Mouse (Mus musculus): ENCODE measurements at regions not wholly inside any gene's neighbourhood (a gene's known extent, or its start where the extent isn't known, plus 50 kb on each side); places are given as distances from the start of the nearest gene placed in this dataset.

DNA sequence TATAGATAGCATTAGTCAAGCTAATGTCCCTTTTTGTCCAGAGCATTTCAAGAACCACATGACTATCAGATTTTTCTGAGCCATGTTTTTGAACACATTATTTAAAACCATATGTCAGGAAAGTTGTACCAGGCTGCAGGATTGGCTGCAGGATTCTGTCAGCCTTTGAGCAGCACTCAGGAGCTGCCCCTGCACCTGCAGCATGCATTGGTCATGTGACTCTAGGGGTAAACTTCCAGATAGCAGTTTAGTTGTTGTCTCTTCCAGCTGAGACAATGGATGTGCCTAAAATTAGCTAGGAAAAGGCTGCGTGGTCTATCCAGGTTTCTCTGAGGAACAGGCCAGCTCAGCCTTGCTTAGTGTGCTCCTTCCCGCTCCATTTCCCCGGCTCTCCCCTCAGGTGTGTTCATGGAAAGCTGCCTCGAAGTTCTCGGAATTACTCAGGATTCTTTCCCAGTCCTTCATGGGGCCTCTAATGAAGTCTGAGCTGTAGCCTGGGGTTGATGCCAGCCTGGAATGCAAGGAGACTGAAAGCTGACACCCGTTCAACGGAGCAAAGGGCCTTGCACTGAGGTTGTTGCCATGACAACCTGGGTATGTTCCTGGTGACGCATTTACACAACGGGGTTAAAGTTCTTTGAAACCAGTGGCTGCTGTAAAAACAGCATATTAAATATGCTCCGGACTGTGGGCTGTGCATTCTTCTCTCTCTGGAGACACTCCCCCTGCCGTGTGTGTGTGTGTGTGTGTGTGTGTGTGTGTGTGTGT, 66.9 kb downstream of the Gas1 start:
- TF ChIP-seq EP300 (IDR thresholded peaks at IDR 0.05; ENCODE audit: insufficient read depth, low read depth, low read length) = no peak
- no peak for TF ChIP-seq CTCF (IDR thresholded peaks at IDR 0.05)

All from heart, adult 2 months (tissue).